Mouse (Mus musculus): ENCODE data around the gene Carmil3. TPM values are rescaled to one million over a fixed set of nuclear protein-coding genes. Genes with fewer than 3 reads are reported as not detected.
A peak's percentile ranks its signal among the peaks of the same experiment; 100 is the strongest.

Carmil3 gene
- total and polyA plus RNA-seq, 2 experiments from 2014 or later: 0.56 to 6.1 TPM

GRCm38 (mm10) chr14:55469821-55470220 is 20.6 kb upstream of the Carmil3 start:
- TF ChIP-seq EP300 (IDR thresholded peaks at IDR 0.05; ENCODE audit: low read depth) (no peak), CTCF (IDR thresholded peaks at IDR 0.05; ENCODE audit: low read depth) (no peak)
- Histone ChIP-seq H3K9ac (replicated peaks; ENCODE audit: low read depth, low read length) (no peak overlapping the region), H3K36me3 (replicated peaks; ENCODE audit: control insufficient read depth, insufficient read depth, low read length) (no peaks in the 10 kb centered on the region), H3K27ac (ENCODE audit: low read depth) (no peak overlapping the region), H3K9me3 (replicated peaks; ENCODE audit: control insufficient read depth, low read length) (no peaks in the 10 kb centered on the region), H3K4me1 (ENCODE audit: control insufficient read depth, insufficient read depth) (peaks cover 7% of the 10 kb centered on the region; the same call in 1 of the 2 replicates), H3K4me2 (ENCODE audit: low read depth, low read length) (no peak overlapping the region), H3K27me3 (ENCODE audit: control insufficient read depth, insufficient read depth, low read length) (no peaks in the 10 kb centered on the region), H3K4me3 (ENCODE audit: low read depth, low read length) (no peak overlapping the region)
- DNase-seq (ENCODE audit: low spot score) (no peak), ATAC-seq (ENCODE audit: insufficient read depth, low read depth) (no peak)
- 87% methylated on average over 6 of the region's 6 CpGs for WGBS

DNA sequence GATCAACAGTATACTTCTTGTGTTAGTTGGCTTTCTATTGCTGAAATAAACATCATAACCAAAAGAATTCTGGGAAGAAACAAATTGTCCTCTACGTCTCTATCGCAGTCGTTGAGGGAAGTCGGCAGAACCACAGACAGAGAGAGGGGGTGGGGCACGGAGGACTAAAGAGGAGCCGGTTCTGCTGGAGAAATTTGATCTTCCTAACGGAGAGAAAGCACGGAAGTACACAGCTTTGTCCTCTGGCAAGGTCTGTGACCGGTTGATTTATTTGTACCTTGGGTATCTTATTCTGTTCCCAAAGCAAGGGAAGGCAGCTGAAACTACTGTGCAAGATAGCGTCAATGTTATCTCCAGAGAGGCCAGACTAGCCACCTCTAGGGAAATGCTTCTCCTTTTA is 19.6 kb upstream of the Carmil3 start:
- Histone ChIP-seq H3K27ac (ENCODE audit: low read depth) (no peak overlapping the region), H3K4me2 (ENCODE audit: low read depth, low read length) (0 out of 2 replicates have a peak overlapping the region, but pooled peaks have one; percentile 14), H3K4me1 (ENCODE audit: control insufficient read depth, insufficient read depth) (peaks cover 7% of the 10 kb centered on the region; the same call in 1 of the 2 replicates), H3K36me3 (replicated peaks; ENCODE audit: control insufficient read depth, insufficient read depth, low read length) (no peaks in the 10 kb centered on the region), H3K9ac (replicated peaks; ENCODE audit: low read depth, low read length) (no peak overlapping the region), H3K4me3 (ENCODE audit: low read depth, low read length) (no peak overlapping the region), H3K27me3 (ENCODE audit: control insufficient read depth, insufficient read depth, low read length) (no peaks in the 10 kb centered on the region), H3K9me3 (replicated peaks; ENCODE audit: control insufficient read depth, low read length) (no peaks in the 10 kb centered on the region)
- WGBS: 5% methylated on average over 10 of the region's 10 CpGs
- no peak for DNase-seq (ENCODE audit: low spot score)
- no peak for ATAC-seq (ENCODE audit: insufficient read depth, low read depth)
- TF ChIP-seq CTCF (IDR thresholded peaks at IDR 0.05; ENCODE audit: low read depth) (no peak), EP300 (IDR thresholded peaks at IDR 0.05; ENCODE audit: low read depth) (no peak)

GRCm38 (mm10) chr14:55475654-55476053 is 14.8 kb upstream of the Carmil3 start:
- Histone ChIP-seq H3K27me3 (ENCODE audit: control insufficient read depth, insufficient read depth, low read length) (no peaks in the 10 kb centered on the region), H3K9ac (replicated peaks; ENCODE audit: low read depth, low read length) (no peak overlapping the region), H3K4me3 (ENCODE audit: low read depth, low read length) (no peak overlapping the region), H3K4me1 (ENCODE audit: control insufficient read depth, insufficient read depth) (peaks cover 4% of the 10 kb centered on the region; the same call in 1 of the 2 replicates), H3K36me3 (replicated peaks; ENCODE audit: control insufficient read depth, insufficient read depth, low read length) (0 out of 2 replicates have a peak, but pooled peaks cover 3% of the 10 kb centered on the region), H3K9me3 (replicated peaks; ENCODE audit: control insufficient read depth, low read length) (no peaks in the 10 kb centered on the region), H3K27ac (ENCODE audit: low read depth) (no peak overlapping the region), H3K4me2 (ENCODE audit: low read depth, low read length) (no peak overlapping the region)
- no peak for DNase-seq (ENCODE audit: low spot score)
- TF ChIP-seq CTCF (IDR thresholded peaks at IDR 0.05; ENCODE audit: low read depth) (no peak), EP300 (IDR thresholded peaks at IDR 0.05; ENCODE audit: low read depth) (no peak)
- no peak for ATAC-seq (ENCODE audit: insufficient read depth, low read depth)
- 47% methylated on average over 2 of the region's 2 CpGs for WGBS

DNA sequence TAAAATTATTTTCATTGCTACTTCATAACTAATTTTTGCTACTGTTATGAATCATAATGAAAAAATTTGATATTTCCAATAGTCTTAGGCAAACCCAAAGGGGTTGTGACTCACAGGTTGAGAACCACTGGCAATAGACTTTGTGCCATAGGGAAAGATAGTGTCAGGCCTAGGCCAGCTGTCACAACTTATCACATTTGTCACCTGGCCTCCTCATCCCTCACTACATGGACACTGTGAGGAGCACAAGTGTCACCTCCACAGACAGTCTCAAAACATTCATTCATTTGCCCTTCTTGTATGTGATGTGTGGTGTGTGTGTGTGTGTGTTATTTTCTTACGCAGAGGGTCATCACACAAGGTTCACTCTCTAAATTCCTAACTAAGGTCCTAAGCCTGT is 13.0 kb upstream of the Carmil3 start:
- TF ChIP-seq CTCF (IDR thresholded peaks at IDR 0.05; ENCODE audit: low read depth) (no peak), EP300 (IDR thresholded peaks at IDR 0.05; ENCODE audit: low read depth) (no peak)
- 100% methylated on average over 1 of the region's 1 CpGs for WGBS
- no peaks in the 10 kb centered on the region for H3K9me3 ChIP-seq (replicated peaks; ENCODE audit: control insufficient read depth, low read length)
- H3K36me3 ChIP-seq (replicated peaks; ENCODE audit: control insufficient read depth, insufficient read depth, low read length): 0 out of 2 replicates have a peak, but pooled peaks cover 11% of the 10 kb centered on the region
- peaks cover 4% of the 10 kb centered on the region; the same call in 1 of the 2 replicates for H3K4me1 ChIP-seq (ENCODE audit: control insufficient read depth, insufficient read depth)
- no peak for ATAC-seq (ENCODE audit: insufficient read depth, low read depth)
- no peak overlapping the region for H3K27ac ChIP-seq (ENCODE audit: low read depth)
- H3K27me3 ChIP-seq (ENCODE audit: control insufficient read depth, insufficient read depth, low read length): no peaks in the 10 kb centered on the region
- no peak for DNase-seq (ENCODE audit: low spot score)
- H3K4me2 ChIP-seq (ENCODE audit: low read depth, low read length): no peak overlapping the region
- no peak overlapping the region for H3K9ac ChIP-seq (replicated peaks; ENCODE audit: low read depth, low read length)
- H3K4me3 ChIP-seq (ENCODE audit: low read depth, low read length): no peak overlapping the region

- no peak for TF ChIP-seq EP300 (IDR thresholded peaks at IDR 0.05; ENCODE audit: low read depth)
- no peak for TF ChIP-seq CTCF (IDR thresholded peaks at IDR 0.05; ENCODE audit: low read depth)
- Histone ChIP-seq H3K27ac (ENCODE audit: low read depth) (no peak overlapping the region), H3K4me2 (ENCODE audit: low read depth, low read length) (no peak overlapping the region), H3K36me3 (replicated peaks; ENCODE audit: control insufficient read depth, insufficient read depth, low read length) (0 out of 2 replicates have a peak, but pooled peaks cover 11% of the 10 kb centered on the region), H3K9me3 (replicated peaks; ENCODE audit: control insufficient read depth, low read length) (no peaks in the 10 kb centered on the region), H3K27me3 (ENCODE audit: control insufficient read depth, insufficient read depth, low read length) (no peaks in the 10 kb centered on the region), H3K4me3 (ENCODE audit: low read depth, low read length) (no peak overlapping the region), H3K9ac (replicated peaks; ENCODE audit: low read depth, low read length) (no peak overlapping the region), H3K4me1 (ENCODE audit: control insufficient read depth, insufficient read depth) (peaks cover 4% of the 10 kb centered on the region; the same call in 1 of the 2 replicates)
- WGBS: 67% methylated on average over 5 of the region's 5 CpGs
- ATAC-seq (ENCODE audit: insufficient read depth, low read depth) (no peak), DNase-seq (ENCODE audit: low spot score) (no peak)
Measured at GRCm38 (mm10) chr14:55477829-55478228, 12.6 kb upstream of the Carmil3 start.
